Mouse (Mus musculus) MEL (cell line): ENCODE results near the gene Serpina3m.

Source experiments
- MAFK ChIP-seq: IDR thresholded peaks from 2 replicates; pipeline ENCODE4 v1.6.1; 2011; ENCODE audit warnings: low read depth, mild to moderate bottlenecking, low read length, improper control_type of control experiment, borderline replicate concordance
- POLR2A ChIP-seq, 2 experiments: IDR thresholded peaks; 2 replicates each; pipeline ENCODE4 v1.6.1; 2011 to 2012; ENCODE audit warnings: low read length in 2 of 2, mild to moderate bottlenecking in 2 of 2, control low read depth in 1 of 2, improper control_type of control experiment in 1 of 2, low read depth in 1 of 2, moderate library complexity in 1 of 2; ENCODE audit not compliant: control insufficient read depth in 1 of 2, insufficient read depth in 1 of 2, poor library complexity in 1 of 2
- TCF12 ChIP-seq: IDR thresholded peaks from 2 replicates; pipeline ENCODE4 v1.6.1; 2014; ENCODE audit warnings: low read depth, mild to moderate bottlenecking, inconsistent platforms, low read length, improper control_type of control experiment, moderate library complexity

GRCm38 (mm10) chr12:104338705-104339104, 419 bp downstream of the Serpina3m start:
- no peak for TF ChIP-seq MAFK
- no peak for TF ChIP-seq TCF12
- no peak for TF ChIP-seq POLR2A (IDR thresholded peaks at IDR 0.05; ENCODE audit: control insufficient read depth in 1 of 2, insufficient read depth in 1 of 2, low read depth in 1 of 2, low read length in 2 of 2, poor library complexity in 1 of 2)
